Mouse (Mus musculus): ENCODE measurements at regions not wholly inside any gene's neighbourhood (a gene's known extent, or its start where the extent isn't known, plus 50 kb on each side); places are given as distances from the start of the nearest gene placed in this dataset.
A peak's percentile ranks its signal among the peaks of the same experiment; 100 is the strongest.

- no peak for DNase-seq
Observed at GRCm38 (mm10) chr14:89844888-89845287, 1373.7 kb upstream of the Pcdh20 start.

- DNase-seq: no peak
Observed at GRCm38 (mm10) chr14:89826731-89827130, 1355.5 kb upstream of the Pcdh20 start.

- DNase-seq: no peak
Observed at GRCm38 (mm10) chr14:89826001-89826400, 1354.8 kb upstream of the Pcdh20 start.

GRCm38 (mm10) chr14:89823436-89823835 is 1352.2 kb upstream of the Pcdh20 start:
- DNase-seq: peak; percentile 59

GRCm38 (mm10) chr14:89822207-89822606 is 1351.0 kb upstream of the Pcdh20 start:
- peak; percentile 39 for DNase-seq

- DNase-seq: no peak
Observed at GRCm38 (mm10) chr14:89806825-89807224, 1335.6 kb upstream of the Pcdh20 start.

GRCm38 (mm10) chr14:89804677-89805234 is 1333.6 kb upstream of the Pcdh20 start:
- DNase-seq: no peak

- no peak for DNase-seq
Observed at GRCm38 (mm10) chr14:89755831-89756230, 1284.6 kb upstream of the Pcdh20 start.

- no peak for DNase-seq
Observed at GRCm38 (mm10) chr14:89713711-89714110, 1242.5 kb upstream of the Pcdh20 start.
